Mouse (Mus musculus) left cerebral cortex, postnatal 25 days (tissue): ENCODE measurements around the gene Hoxc8. TPM values are rescaled to one million over a fixed set of nuclear protein-coding genes. Genes with fewer than 3 reads are reported as not detected.

Experiments used
- DNase-seq, 2 experiments: peaks; one replicate each; pipeline ENCODE4 v3.0.0; 2022; ENCODE audit warnings: low spot score in 2 of 2, mixed read lengths in 1 of 2
- intact Hi-C: fragments of 180-260 bp; cut with DNase I; formaldehyde crosslinking; loops from one replicate; pipeline ENCODE4 v1.15.1; 2025
- total RNA-seq, 2 experiments: library from RNA; stranded (reverse); gene quantifications; 2 replicates each; pipeline ENCODE4 v1.2.3; 2021

Hoxc8 gene
- total RNA-seq, 2 experiments from 2014 or later = not detected

DNA sequence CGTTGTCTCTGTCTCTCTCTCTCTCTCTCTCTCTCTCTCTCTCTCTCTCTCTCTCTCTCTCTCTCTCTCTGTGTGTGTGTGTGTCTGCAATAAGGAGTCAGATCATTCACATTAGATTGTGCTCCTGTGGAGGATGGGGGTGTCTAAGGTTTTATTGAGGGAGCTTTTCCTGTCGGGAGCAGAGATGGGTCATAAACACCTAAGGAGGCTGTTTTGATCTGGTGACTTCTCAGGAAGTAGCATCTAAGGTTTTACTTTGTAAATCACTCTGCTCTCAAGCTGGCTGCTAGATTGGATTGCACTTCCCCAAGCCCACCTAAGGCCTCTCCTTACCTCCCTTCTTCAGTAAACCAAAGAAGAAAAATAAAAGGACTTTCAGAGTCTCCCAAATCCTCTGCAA lies 33.7 kb downstream of the Hoxc8 start:
- no peak for DNase-seq
- intact Hi-C loops = no loop called here

DNA sequence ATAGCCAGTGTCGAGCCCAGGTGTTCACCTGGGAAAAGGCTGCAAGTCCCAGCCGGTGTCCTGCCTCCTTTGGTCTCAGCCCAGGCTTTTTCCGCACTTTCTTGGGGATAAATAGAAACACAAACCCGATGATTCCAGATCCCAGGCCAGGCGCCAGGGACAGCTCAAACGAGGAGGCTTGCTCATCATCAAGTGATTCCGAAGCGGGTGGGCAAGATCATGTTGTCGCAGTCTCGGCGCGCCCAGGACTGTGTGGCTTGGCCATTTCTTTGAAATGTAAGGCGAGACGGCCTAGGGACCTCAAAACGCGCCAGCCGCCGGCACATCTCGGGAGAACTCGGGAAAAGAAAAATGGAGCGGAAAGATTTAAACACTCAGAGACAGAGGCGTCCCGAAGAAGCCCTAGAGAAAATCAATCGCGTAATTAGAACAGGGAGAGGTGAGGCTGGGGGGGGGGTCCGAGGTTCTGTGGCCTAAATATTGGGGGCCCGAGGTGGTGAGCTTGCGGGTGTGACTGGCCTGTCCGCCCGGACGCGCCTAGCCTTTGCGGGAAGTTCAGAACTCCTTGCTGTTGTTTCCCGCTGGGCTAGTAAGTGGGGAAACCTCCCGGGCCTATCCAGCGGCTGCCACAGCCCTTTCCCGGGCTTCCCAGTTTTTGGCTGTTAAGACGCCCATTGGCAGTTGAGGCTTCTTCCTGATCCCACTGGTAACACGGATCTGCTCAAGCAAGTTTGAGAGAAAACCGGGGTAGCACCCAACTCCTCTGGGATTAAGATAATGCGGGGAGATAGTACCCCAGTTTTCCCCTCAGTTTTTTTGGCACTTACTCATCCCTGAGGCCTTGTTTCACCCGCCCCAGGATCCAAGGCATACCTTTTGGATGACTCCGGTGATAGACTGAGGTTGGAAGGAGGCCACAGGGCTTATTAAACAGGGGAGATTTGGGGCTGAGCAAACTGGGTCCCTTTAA lies 37.1 kb downstream of the Hoxc8 start:
- DNase-seq = no peak
- intact Hi-C loops = no loop called here

DNA sequence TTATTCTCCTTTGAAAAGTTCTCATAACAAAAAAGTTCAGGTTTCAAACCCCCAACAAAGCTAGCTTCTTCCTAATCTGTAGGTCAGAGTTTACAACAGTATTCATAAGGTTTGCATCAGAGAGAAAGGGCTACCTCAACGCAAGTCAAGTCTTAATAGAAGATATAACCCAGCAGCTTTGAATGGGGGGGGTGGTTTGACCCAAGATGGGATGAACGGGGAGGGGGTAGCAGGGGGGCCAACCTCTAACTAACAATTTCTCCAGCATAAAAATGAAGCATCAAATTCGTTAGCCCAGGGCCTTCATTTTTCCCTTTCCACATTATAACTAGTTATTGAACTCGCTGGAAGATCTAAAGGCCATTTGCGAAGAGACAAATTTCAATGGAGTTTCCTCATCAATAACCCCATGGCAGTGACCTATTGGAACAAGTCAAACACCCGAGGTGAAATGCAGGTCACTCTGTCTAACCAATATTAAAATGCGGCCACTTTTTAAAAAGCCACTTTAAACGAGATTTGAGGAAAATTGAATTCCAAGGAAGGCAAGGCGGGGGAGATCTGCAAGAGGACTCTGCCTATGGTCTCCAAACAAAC lies 38.6 kb downstream of the Hoxc8 start:
- intact Hi-C loops = no loop called here

DNA sequence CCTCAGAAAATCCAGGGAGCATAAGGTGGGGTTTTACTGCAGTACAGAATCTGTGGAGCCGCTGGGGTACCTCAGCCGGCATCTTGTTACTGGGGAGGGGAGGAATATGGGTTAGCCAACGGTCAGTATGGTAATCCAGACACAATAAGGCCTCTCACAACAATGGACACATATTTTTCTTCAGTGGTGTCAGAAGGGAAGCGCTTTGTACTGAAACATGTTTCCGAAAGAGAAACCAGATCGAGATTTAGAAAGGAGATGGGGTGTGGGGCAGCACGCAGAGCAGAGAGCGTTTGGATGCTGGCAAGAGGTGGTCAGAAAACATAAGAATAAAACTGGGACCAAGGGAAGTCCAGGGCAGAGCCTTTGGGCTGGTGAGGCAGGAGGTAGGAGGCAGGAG lies 39.7 kb downstream of the Hoxc8 start:
- no peak for DNase-seq
- intact Hi-C loops = loop anchor here (10.0 kb wide), 1 partner anchor 105 kb away; the partner anchor contains the start of gene Hoxc13

More for the DNA sequence above, 38.6 kb downstream of the Hoxc8 start:
- DNase-seq = no peak

DNA sequence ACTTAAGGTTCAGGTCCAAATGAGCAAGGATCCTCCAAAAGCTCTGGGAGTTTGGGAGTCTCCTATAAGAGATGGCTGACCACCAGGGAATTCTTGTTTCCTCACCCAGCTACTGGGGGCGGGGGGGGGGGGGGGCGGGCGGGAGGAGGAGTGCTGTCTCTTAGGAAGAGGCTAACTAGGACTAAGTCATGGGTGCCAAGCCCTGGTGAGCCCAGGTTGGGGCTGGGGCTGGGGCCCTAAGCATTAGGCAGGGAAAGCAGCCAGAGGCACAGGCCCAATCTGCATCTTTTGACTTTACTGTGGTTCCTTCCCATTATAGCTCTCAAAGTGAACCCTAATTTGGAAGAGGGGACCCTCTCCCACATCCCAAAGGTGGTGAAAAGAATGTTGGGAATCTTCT lies 41.8 kb downstream of the Hoxc8 start:
- intact Hi-C loops = loop anchor here (10.0 kb wide), 1 partner anchor 107 kb away; the partner anchor contains the start of gene Hoxc13
- no peak for DNase-seq

DNA sequence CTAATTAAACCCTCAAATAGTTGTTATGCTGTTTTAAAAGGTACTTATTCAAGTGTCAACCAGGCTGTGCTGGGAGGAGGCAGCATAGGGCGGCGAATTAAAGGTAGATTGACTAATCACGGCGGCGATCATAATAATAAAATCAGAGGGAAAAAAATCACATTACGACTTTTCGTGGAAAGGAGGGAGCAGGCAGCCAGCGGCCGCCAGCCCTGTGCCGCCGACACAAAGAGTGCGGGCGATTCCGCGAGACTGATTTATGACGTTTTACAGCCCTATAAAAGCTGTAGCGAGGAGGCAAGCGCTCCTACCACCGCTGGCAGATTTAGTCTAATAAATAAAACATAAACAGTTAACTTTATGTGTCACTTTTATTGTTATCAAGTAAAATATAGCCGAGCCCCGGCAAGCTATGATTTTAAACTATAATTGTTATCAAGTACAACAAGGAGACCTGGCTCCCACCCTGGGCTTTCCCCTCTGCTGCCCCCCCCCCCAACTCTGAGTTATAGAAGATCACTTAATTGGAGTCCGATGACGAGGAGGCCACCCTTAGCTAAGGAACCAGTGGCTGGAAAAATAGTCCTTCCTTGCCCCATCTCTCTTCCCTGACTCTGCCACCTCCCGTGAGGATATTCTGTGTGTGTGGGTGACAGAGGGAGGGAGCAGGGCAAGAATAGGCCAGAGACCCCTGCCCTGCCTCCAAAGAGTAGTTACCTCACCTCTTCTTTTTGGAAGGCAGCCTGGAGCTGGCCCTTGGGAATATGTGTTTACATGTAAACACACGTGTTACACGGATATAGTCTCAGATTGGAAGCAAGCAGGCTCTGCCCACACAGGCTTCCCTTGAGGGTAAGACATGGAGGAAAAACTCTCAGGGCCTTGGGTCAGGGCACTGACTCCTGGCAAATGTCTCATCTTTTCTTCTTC lies 42.5 kb downstream of the Hoxc8 start:
- no peak for DNase-seq
- intact Hi-C loops = loop anchor here (10.0 kb wide), 1 partner anchor 108 kb away; the partner anchor contains the start of gene Hoxc13

DNA sequence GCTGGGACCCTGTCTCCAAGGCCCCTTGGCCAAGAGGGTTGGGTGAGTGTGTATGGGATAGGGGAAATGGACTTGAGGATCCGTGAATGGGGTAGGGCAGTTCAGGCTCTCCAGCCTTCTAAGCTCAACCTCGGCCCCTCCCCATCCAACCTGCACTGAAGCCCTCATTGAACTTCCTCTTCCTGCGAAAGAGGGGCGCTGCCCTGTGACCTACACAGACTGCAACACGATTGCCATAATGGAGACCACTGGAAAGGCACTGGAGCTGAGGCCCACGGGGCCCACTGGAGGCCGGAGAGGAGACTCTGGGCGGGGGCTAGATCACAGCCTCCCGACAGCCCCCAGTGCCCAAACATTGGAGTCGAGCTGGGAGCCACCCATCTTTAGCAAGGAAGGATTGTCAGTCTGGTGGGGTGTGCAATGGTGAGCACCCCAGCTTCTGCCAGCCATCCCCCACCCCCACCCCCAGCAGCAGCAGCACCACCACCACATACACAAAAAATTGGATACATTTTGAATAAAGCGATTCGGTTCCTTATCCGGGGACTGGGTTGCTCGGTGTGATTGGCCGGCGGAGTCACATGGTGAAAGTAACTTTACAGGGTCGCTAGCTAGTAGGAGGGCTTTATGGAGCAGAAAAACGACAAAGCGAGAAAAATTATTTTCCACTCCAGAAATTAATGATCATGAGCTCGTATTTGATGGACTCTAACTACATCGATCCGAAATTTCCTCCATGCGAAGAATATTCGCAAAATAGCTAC lies 43.8 kb downstream of the Hoxc8 start:
- DNase-seq = no peak
- intact Hi-C loops = loop anchor here (10.0 kb wide), 1 partner anchor 109 kb away; the partner anchor contains the start of gene Hoxc13

DNA sequence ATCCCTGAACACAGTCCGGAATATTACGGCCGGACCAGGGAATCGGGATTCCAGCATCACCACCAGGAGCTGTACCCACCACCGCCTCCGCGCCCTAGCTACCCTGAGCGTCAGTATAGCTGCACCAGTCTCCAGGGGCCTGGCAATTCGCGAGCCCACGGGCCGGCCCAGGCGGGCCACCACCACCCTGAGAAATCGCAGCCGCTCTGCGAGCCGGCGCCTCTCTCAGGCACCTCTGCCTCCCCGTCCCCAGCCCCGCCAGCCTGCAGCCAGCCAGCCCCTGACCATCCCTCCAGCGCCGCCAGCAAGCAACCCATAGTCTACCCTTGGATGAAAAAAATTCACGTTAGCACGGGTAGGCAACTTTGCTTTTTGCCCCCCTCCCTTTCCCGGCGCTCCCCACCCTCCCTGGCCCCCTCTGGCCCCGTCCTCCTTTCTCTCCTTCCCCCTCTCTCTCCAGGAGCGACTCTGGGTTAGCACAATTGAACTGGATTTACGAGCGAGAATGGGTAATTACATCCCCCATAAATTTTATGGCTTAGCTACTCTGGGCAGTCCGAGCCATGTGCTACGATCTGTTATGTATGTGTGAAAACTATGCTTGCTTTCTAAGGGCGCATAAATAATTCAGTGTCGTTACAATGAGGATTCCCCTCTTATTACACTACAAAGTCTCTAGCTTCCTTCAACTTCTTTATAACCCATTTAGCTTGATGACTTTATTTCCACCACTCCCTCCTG lies 44.6 kb downstream of the Hoxc8 start:
- no peak for DNase-seq
- intact Hi-C loops = loop anchor here (10.0 kb wide), 1 partner anchor 110 kb away; the partner anchor contains the start of gene Hoxc13

DNA sequence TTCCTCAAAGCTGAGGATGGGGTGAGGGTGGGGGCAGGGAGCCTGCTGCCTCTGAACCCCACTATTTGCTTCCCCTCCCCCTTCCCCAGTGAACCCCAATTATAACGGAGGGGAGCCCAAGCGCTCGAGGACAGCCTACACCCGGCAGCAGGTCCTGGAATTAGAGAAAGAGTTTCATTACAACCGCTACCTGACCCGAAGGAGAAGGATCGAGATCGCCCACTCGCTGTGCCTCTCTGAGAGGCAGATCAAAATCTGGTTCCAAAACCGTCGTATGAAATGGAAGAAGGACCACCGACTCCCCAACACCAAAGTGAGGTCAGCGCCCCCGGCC lies 45.1 kb downstream of the Hoxc8 start:
- intact Hi-C loops = loop anchor here (10.0 kb wide), 1 partner anchor 111 kb away; the partner anchor contains the start of gene Hoxc13
- DNase-seq = no peak

DNA sequence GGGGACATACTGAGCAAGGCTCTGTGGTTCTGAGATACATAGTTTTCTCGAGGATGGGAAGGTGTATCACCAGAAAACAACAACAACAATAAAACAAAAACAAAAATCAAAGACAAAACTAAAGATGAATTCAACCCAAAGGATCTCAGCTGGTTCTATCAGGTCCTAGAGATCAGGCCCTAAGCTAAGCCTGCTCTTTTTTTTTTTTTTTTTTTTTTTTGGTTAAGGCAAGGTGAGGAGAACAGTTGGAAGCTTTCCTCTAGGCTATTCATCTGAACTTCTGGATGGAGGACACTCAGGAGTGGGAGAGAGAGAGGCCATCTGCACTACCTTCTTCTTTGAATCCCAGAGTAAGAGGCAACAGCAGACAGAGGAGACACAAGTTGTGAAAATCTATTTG lies 47.2 kb downstream of the Hoxc8 start:
- DNase-seq = no peak
- intact Hi-C loops = loop anchor here (10.0 kb wide), 1 partner anchor 113 kb away; the partner anchor contains the start of gene Hoxc13

DNA sequence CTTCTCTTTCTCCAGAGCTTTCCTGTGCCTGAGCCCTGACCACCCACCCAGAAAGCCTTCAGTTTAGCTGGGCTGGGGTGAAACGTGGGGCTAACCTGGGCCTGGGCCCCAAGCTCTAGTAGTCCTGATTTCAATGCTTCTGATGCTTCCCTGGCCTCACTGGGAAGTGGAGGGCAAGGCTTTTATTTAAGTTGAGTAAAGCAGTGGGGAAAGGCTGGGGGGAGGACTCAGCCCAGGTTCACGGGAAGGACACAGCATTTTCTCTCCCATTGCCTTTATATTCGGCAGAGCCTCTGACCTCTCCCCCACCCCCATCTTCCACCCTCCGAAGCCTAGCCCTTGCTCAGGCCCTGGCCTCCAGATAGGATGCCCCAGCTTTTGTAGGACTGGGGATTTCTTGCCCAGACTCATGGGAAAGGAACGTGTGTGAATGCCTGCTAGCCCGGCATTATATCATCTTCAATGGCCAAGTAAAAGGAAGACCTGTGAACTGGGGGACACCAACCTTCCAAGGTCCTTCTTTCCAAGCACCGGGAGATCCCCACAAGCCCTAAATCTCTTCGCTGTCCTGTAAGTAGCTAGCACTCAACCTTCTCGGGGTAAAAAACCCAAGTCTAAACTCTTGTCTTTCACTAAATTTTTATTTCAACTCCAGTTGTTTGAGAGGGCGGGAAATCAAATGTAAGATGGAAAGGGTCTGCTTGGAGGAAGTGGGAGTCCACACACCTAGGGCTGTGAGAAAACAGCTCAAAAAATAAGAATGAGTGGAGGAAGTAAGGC lies 48.5 kb downstream of the Hoxc8 start:
- no peak for DNase-seq
- intact Hi-C loops = loop anchor here (10.0 kb wide), 1 partner anchor 114 kb away; the partner anchor contains the start of gene Hoxc13

DNA sequence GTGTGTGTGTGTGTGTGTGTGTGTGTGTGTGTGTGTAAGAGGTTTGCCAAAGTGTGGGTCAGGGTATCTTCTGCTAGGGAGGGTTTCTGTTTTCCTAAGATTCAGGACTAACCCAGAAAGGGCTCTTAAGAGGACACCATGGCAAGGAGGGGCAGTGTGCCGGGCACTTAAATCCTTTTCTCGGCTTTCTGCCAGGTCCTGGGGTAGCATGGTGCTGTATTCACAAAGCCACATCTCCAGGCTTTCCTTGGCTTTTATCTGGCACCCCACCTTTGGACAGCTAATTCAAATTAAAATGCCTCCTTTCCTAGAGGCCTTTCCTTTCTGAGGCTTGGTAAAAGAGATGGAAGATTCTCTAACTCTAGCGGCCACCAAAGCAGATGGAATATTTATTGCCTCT lies 49.2 kb downstream of the Hoxc8 start:
- no peak for DNase-seq
- intact Hi-C loops = loop anchor here (10.0 kb wide), 1 partner anchor 115 kb away; the partner anchor contains the start of gene Hoxc13

DNA sequence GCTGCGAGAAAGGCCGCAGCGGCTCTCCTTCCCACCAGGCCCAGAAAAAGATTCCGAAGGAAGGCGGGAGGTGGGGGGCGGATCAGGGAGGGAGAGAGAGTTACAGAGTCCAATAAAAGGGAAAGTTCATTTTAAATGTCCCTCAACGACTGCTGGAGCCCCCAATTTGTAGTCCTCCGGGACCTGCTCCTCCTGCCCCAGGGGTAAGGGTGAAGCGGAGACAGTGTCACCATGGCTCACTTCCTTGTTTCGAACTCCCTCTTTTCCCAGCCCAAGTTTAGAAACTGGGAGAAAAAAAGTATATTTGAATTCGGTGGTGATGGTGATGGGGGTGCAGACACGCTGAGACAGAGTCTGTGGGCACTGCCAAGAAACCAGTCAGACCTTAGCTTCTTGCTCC lies 50.2 kb downstream of the Hoxc8 start:
- DNase-seq = no peak
- intact Hi-C loops = no loop called here

DNA sequence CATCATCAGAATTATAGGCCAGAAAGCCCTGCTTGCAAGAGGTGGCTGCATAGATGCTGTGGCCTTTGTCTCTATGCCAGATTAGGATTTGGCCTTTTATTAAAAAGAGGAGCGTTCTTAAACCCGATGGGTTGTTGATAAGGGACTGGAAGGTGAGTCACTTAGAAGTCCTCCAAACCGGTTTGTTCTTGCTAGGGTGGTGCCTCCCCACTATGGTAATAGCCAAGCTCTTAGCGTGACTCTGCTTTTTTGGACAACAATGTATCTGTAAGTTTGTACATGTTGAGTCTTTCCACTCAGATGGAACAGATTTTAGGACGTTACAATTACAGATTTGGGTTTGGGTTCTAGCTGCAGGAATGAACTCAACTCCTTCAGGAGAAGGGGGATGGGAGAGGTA lies 51.2 kb downstream of the Hoxc8 start:
- no peak for DNase-seq
- intact Hi-C loops = no loop called here

DNA sequence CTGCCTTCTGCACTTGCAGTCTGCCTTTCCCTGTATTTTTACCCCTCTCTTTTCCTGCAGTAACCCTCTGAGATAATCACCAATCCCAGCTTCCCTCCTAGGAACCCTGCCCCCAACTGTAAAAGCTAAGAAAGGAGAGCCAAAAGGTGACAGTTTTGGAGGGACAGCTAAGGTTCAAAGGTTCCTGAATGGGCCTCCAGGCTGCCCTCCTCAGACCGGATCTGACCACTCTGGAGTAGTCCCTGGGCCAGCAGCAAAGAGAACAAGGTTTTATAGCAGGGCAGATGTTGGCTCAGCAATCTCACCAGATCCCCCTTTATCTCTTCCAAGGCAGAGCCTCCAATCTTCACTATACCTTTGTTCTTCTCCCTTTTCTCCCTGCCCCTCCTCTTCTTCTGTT lies 51.8 kb downstream of the Hoxc8 start:
- DNase-seq = no peak
- intact Hi-C loops = no loop called here
